Mouse (Mus musculus): ENCODE data around the gene Myef2. TPM values are rescaled to one million over a fixed set of nuclear protein-coding genes. Genes with fewer than 3 reads are reported as not detected.

Myef2 gene
- polyA plus RNA-seq, 1 experiment, result 3.9 TPM

GRCm38 (mm10) chr2:125068696-125069095, 54.8 kb downstream of the Myef2 start:
- Histone ChIP-seq H3K27me3 (replicated peaks; ENCODE audit: control insufficient read depth, insufficient read depth, low read length) (no peaks in the 10 kb centered on the region), H3K27ac (ENCODE audit: insufficient read depth, low read depth, low read length) (no peak overlapping the region), H3K36me3 (ENCODE audit: control insufficient read depth, insufficient read depth, low read length) (no peaks in the 10 kb centered on the region), H3K4me3 (ENCODE audit: insufficient read depth, low read depth, low read length) (no peak overlapping the region), H3K4me1 (ENCODE audit: control insufficient read depth, insufficient read depth, low read length) (no peaks in the 10 kb centered on the region)
- no peak for DNase-seq
- TF ChIP-seq POLR2A (IDR thresholded peaks at IDR 0.05; ENCODE audit: low read depth, low read length), result no peak
- no peak for TF ChIP-seq CTCF (conservative IDR thresholded peaks at IDR 0.05; ENCODE audit: insufficient read depth, insufficient read length, low read depth, low read length)
- WGBS, result 85% methylated on average over 12 of the region's 12 CpGs

GRCm38 (mm10) chr2:125067894-125068293, 55.6 kb downstream of the Myef2 start, which contains the start of gene Slc24a5:
Gene Slc24a5 (plus strand): TSS chr2:125068124.
- Histone ChIP-seq H3K4me1 (ENCODE audit: control insufficient read depth, insufficient read depth, low read length) (no peaks in the 10 kb centered on the region), H3K36me3 (ENCODE audit: control insufficient read depth, insufficient read depth, low read length) (no peaks in the 10 kb centered on the region), H3K4me3 (ENCODE audit: insufficient read depth, low read depth, low read length) (no peak within 1 kb of the TSS), H3K27ac (ENCODE audit: insufficient read depth, low read depth, low read length) (no peak within 1 kb of the TSS), H3K27me3 (replicated peaks; ENCODE audit: control insufficient read depth, insufficient read depth, low read length) (no peaks in the 10 kb centered on the region)
- 63% methylated on average over 10 of the region's 10 CpGs for whole genome bisulfite sequencing
- no peak for DNase-seq
- TF ChIP-seq CTCF (conservative IDR thresholded peaks at IDR 0.05; ENCODE audit: insufficient read depth, insufficient read length, low read depth, low read length), result no peak
- no peak for TF ChIP-seq POLR2A (IDR thresholded peaks at IDR 0.05; ENCODE audit: low read depth, low read length)

GRCm38 (mm10) chr2:125067373-125067772, 56.1 kb downstream of the Myef2 start:
- no peak for DNase-seq
- no peaks in the 10 kb centered on the region for H3K36me3 ChIP-seq (ENCODE audit: control insufficient read depth, insufficient read depth, low read length)
- TF ChIP-seq CTCF (conservative IDR thresholded peaks at IDR 0.05; ENCODE audit: insufficient read depth, insufficient read length, low read depth, low read length), result no peak
- no peak for TF ChIP-seq POLR2A (IDR thresholded peaks at IDR 0.05; ENCODE audit: low read depth, low read length)
- H3K4me3 ChIP-seq (ENCODE audit: insufficient read depth, low read depth, low read length), result no peak overlapping the region
- H3K4me1 ChIP-seq (ENCODE audit: control insufficient read depth, insufficient read depth, low read length), result no peaks in the 10 kb centered on the region
- H3K27ac ChIP-seq (ENCODE audit: insufficient read depth, low read depth, low read length), result no peak overlapping the region
- 79% methylated on average over 7 of the region's 7 CpGs for WGBS
- H3K27me3 ChIP-seq (replicated peaks; ENCODE audit: control insufficient read depth, insufficient read depth, low read length), result no peaks in the 10 kb centered on the region

- Histone ChIP-seq H3K27ac (ENCODE audit: insufficient read depth, low read depth, low read length) (no peak overlapping the region), H3K36me3 (ENCODE audit: control insufficient read depth, insufficient read depth, low read length) (no peaks in the 10 kb centered on the region), H3K4me1 (ENCODE audit: control insufficient read depth, insufficient read depth, low read length) (no peaks in the 10 kb centered on the region), H3K27me3 (replicated peaks; ENCODE audit: control insufficient read depth, insufficient read depth, low read length) (no peaks in the 10 kb centered on the region), H3K4me3 (ENCODE audit: insufficient read depth, low read depth, low read length) (no peak overlapping the region)
- WGBS, result 60% methylated on average over 4 of the region's 4 CpGs
- DNase-seq, result no peak
- no peak for TF ChIP-seq POLR2A (IDR thresholded peaks at IDR 0.05; ENCODE audit: low read depth, low read length)
Observed at GRCm38 (mm10) chr2:125062944-125063343, 60.5 kb downstream of the Myef2 start.

GRCm38 (mm10) chr2:125061451-125061850, 62.0 kb downstream of the Myef2 start:
- Histone ChIP-seq H3K27ac (ENCODE audit: insufficient read depth, low read depth, low read length) (no peak overlapping the region), H3K36me3 (ENCODE audit: control insufficient read depth, insufficient read depth, low read length) (no peaks in the 10 kb centered on the region), H3K4me1 (ENCODE audit: control insufficient read depth, insufficient read depth, low read length) (no peaks in the 10 kb centered on the region), H3K27me3 (replicated peaks; ENCODE audit: control insufficient read depth, insufficient read depth, low read length) (no peaks in the 10 kb centered on the region), H3K4me3 (ENCODE audit: insufficient read depth, low read depth, low read length) (no peak overlapping the region)
- WGBS, result 80% methylated on average over 7 of the region's 7 CpGs
- no peak for DNase-seq
- no peak for TF ChIP-seq CTCF (conservative IDR thresholded peaks at IDR 0.05; ENCODE audit: insufficient read depth, insufficient read length, low read depth, low read length)
- TF ChIP-seq POLR2A (IDR thresholded peaks at IDR 0.05; ENCODE audit: low read depth, low read length), result no peak

- H3K4me3 ChIP-seq (ENCODE audit: insufficient read depth, low read depth, low read length), result no peak overlapping the region
- DNase-seq, result peak; percentile 55
- TF ChIP-seq POLR2A (IDR thresholded peaks at IDR 0.05; ENCODE audit: low read depth, low read length), result no peak
- peak; percentile 71 for TF ChIP-seq CTCF (conservative IDR thresholded peaks at IDR 0.05; ENCODE audit: insufficient read depth, insufficient read length, low read depth, low read length)
- no peaks in the 10 kb centered on the region for H3K4me1 ChIP-seq (ENCODE audit: control insufficient read depth, insufficient read depth, low read length)
- H3K27me3 ChIP-seq (replicated peaks; ENCODE audit: control insufficient read depth, insufficient read depth, low read length), result no peaks in the 10 kb centered on the region
- H3K27ac ChIP-seq (ENCODE audit: insufficient read depth, low read depth, low read length), result no peak overlapping the region
- 23% methylated on average over 7 of the region's 7 CpGs for WGBS
- no peaks in the 10 kb centered on the region for H3K36me3 ChIP-seq (ENCODE audit: control insufficient read depth, insufficient read depth, low read length)
Observed at GRCm38 (mm10) chr2:125057250-125057815, 66.1 kb downstream of the Myef2 start.

GRCm38 (mm10) chr2:125055316-125055903, 68.1 kb downstream of the Myef2 start:
- H3K36me3 ChIP-seq (ENCODE audit: control insufficient read depth, insufficient read depth, low read length), result no peaks in the 10 kb centered on the region
- TF ChIP-seq CTCF (conservative IDR thresholded peaks at IDR 0.05; ENCODE audit: insufficient read depth, insufficient read length, low read depth, low read length) (peak; percentile 45), POLR2A (IDR thresholded peaks at IDR 0.05; ENCODE audit: low read depth, low read length) (no peak)
- no peak overlapping the region for H3K27ac ChIP-seq (ENCODE audit: insufficient read depth, low read depth, low read length)
- H3K4me1 ChIP-seq (ENCODE audit: control insufficient read depth, insufficient read depth, low read length), result no peaks in the 10 kb centered on the region
- H3K27me3 ChIP-seq (replicated peaks; ENCODE audit: control insufficient read depth, insufficient read depth, low read length), result no peaks in the 10 kb centered on the region
- no peak for DNase-seq
- no peak overlapping the region for H3K4me3 ChIP-seq (ENCODE audit: insufficient read depth, low read depth, low read length)
- WGBS, result 73% methylated on average over 7 of the region's 7 CpGs

Other genes starting within 250 kb of the Myef2 start
- gene Slc24a5, start 55.5 kb downstream of the Myef2 start, polyA plus RNA-seq (2012; rRNA removed), result 0.29 and 0.33 TPM in 2 replicates
- gene Ctxn2, start 13.0 kb upstream of the Myef2 start, polyA plus RNA-seq (2012; rRNA removed), result 0.13 TPM in 1 of 2 replicates, not detected in the other
- gene Slc12a1, start 28.8 kb upstream of the Myef2 start, polyA plus RNA-seq (2012; rRNA removed), result 182 and 217 TPM in 2 replicates
- gene Dut, start 123.5 kb upstream of the Myef2 start, polyA plus RNA-seq (2012; rRNA removed), result 15.8 and 21.4 TPM in 2 replicates